Mouse (Mus musculus) 3134 (cell line): ENCODE data around the gene Olfr704.
"Not testable (repeated sequence)": the region's sequence is repeated elsewhere in the genome, so short reads cannot be mapped to it uniquely, and the experiment has no call there.

Experiments used
- DNase-seq: peaks from one replicate; pipeline ENCODE4 v3.0.0-alpha.2; 2011; ENCODE audit warnings: low spot score; ENCODE audit not compliant: insufficient read length; ENCODE audit errors: extremely low read depth

Gene Olfr704

GRCm38 (mm10) chr7:106862885-106863284 is at the start of gene Olfr704:
TSS of gene Olfr704 (plus strand) at chr7:106863185.
- no peak for DNase-seq

GRCm38 (mm10) chr7:106813829-106814228 is 49.2 kb upstream of the Olfr704 start, which contains the start of gene Olfr701:
TSS of gene Olfr701 (plus strand) at chr7:106814129.
- no peak for DNase-seq

GRCm38 (mm10) chr7:106815775-106816174 is 47.2 kb upstream of the Olfr704 start:
- DNase-seq, result no peak

DNA sequence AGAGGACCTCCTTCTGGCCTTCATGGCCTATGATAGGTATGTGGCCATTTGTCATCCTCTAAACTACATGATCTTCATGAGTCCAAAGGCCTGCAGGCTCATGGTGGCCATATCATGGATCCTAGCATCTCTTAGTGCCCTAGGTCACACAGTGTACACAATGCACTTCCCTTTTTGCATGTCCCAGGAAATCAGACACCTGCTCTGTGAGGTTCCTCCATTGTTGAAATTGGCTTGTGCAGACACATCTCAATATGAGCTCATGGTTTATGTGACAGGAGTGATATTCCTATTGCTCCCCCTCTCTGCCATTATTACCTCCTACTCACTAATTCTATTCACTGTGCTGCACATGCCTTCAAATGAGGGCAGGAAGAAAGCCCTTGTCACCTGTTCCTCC is 44.6 kb upstream of the Olfr704 start:
- no peak for DNase-seq

GRCm38 (mm10) chr7:106833793-106834192 is 29.2 kb upstream of the Olfr704 start, which contains the start of gene Olfr702:
TSS of gene Olfr702 (minus strand) at chr7:106833893.
- DNase-seq, result no peak

GRCm38 (mm10) chr7:106843060-106843459 is 19.9 kb upstream of the Olfr704 start, which contains the start of gene Olfr703:
TSS of gene Olfr703 (plus strand) at chr7:106843360.
- DNase-seq, result no peak

DNA sequence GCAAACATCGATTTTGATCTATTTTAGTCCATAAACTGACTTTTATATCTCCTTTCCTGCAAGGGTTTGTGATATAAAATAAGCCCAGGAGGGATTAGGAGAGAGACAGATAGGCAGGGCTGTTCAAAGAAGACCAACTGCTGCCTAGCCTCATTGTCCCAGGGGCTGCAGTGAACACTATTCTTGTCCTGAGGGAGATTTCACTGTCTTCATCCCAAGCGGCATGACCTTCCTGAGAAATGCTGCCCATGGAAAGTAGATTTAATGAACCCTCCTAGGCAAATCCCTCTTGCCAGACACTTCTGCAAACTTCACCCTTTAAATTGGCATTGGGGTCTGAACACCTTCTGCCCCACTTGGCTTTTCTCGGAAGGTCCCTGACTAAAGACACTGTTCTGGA is 13.8 kb downstream of the Olfr704 start, which contains the start of gene Olfr705:
TSS of gene Olfr705 (minus strand) at position 101 of the 400 bp plus-strand sequence.
- no peak for DNase-seq

DNA sequence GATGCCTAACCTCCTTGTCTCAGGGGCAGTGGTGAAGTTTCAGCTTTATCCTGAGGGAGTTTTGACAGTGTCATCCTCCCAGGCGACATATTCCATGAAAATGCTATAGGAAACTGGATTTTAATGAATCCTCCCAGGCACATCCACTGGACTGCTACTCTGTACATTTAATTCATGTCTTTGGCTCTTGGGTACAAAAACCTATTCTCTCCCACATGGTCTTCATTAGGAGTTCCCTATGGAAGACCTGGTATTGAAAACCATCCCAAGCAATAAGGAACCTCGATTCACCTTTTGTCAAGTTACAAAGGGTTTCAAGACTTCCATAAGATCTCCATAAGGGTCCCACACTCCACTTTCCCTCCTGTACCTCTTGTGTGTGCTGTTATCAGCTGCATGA is 25.1 kb downstream of the Olfr704 start, which contains the start of gene Olfr706:
TSS of gene Olfr706 (minus strand) at position 101 of the 400 bp plus-strand sequence.
- no peak for DNase-seq

DNA sequence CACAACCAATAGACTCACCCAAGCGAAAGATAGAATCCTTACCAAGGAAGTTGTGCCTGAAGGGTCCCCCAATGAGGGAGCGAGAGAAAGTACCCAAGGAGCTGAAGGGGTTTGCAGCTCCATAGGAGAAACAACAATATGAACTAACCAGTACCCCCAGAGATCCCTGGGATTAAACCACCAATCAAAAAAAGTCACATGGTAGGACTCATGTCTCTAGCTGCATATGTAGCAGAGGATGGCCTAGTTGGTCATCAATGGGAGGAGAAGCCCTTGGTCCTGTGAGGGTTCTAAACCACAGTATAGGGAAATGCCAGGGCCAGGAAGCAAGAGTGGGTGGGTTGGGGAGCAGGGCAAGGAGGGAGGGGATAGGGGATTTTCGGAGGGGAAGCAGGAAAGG is 38.2 kb downstream of the Olfr704 start, which contains the start of gene Olfr707:
TSS of gene Olfr707 (minus strand) at position 101 of the 400 bp plus-strand sequence.
- not testable (repeated sequence) for DNase-seq

- no peak for DNase-seq
These were observed 44.7 kb downstream of the Olfr704 start, which contains the start of gene Olfr1532-ps1 for GRCm38 (mm10) chr7:106907676-106908075. TSS of gene Olfr1532-ps1 (plus strand) at chr7:106908001.
